Mouse (Mus musculus) layer of hippocampus, adult 9-10 months (tissue): Measurements from ENCODE around the gene Cela2a.
A peak's percentile ranks its signal among the peaks of the same experiment; 100 is the strongest.

ENCODE experiments used
- DNase-seq: peaks from one replicate; pipeline ENCODE4 v3.0.0; 2022; ENCODE audit warnings: low spot score

Cela2a gene

DNA sequence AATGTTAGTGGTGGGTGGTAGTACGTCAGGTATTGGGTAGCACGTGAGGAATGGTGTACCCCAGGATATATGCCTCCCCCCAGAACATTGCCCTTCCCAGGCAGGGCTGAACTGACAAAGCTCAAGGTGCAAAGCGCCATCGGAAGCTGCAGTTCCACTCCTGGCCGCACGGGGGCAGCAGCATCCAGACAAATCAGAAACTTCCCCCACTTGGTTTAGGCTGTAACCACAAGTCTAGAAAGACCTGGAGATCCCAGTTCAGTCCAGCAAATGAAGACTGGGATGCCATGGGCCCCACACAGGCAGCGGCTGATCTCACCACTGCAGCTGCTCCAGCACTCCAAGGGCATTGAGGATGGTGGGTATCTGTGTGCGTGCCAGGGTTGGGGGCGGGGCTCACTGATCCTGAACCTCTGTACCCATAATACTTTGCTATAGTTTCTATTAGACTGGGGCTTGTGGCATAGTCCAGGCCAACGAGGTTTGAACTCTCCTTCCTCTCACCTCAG is 31.5 kb upstream of the Cela2a start:
- DNase-seq: peak; percentile 81

GRCm38 (mm10) chr4:141853437-141853836 is 27.5 kb upstream of the Cela2a start:
- no peak for DNase-seq

DNA sequence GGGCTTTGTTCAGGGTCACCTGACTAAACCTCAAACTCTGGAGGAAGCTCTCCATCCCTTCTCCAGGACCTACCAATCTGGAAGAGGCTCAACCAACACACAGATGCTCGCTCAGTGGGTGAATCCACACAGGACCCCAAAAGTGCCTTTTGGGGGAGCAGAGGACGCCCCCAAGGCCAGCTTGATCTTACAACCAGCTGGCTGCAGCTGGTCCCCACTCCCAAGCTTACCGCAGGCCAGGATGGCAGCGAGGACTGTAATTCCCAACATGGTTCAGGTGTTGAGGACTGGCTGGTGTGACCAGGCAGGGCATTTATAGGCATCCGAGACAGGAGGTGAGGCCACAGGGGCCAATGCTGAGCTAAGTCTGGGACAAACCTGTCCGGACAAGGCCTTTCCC is 20.0 kb upstream of the Cela2a start, which contains the start of gene Ctrc:
Gene Ctrc (minus strand): TSS at position 361 of the 400 bp plus-strand sequence.
- DNase-seq: no peak

DNA sequence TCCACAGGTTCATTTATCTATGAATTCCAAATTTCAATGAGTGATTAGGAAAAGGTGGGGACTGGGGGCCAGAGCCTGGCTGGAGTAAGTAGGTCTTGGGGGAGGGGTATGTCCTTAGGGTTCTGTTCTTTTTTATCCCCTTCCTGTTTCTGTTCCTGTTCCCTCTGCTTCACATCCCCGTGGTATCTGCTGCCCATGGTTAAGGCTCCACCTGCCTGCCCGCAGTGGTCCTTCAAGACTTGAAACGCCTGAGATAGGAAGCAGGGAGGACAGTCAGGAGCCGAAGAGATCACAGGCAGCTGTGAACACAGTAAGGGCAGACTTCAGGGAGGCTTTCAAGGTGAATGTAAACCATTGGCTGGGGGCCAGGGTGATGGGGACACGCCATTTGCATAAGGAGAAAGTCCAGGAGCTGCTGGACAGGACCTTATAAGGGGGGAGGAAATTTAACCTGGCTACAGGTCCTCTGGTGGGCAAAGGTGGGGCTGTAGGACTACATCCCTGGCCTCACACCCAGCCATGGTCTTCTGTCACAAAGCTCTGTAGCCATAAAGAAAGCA is 8.7 kb upstream of the Cela2a start:
- DNase-seq: no peak

DNA sequence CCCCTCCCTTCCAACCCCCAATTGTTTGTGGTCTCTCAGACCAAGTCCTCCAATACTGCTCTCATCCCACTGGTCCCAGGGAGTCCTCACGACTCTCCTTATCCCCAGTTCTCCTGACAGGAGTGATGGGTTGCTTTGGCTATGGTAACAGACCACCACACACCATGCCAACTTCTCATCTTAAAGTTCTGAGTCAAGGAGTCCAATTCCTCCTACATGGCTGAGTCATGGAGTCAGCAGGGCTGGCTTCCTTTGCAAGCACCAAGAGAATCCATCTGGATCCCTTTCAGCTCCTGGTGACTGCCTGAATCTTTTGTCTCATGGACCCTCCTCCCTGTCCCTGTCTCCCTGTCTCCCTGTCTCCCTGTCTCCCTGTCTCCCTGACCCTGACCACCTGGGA is 8.0 kb upstream of the Cela2a start:
- no peak for DNase-seq

- DNase-seq: no peak
These were observed 5.4 kb upstream of the Cela2a start for GRCm38 (mm10) chr4:141831361-141831760.

DNA sequence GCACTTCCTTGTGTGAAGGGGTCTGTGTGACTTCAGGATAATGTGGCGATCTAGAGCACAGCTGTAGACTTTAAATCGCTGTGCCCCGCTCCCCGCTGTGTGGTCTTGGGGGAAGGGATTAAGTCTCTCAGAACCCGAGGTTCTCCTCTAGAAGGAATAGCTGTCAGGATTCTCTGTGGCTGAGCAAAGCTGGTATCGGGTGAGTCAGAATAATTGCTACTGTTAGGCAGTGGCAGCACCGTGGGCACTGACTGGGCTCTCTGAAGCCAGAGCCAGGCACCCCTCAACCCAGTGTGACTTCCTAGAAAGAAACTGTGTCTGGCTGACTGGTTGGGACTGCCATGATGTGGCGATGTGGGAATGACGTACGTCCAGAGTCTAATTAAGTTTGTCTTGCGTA is 4.4 kb upstream of the Cela2a start:
- no peak for DNase-seq

DNA sequence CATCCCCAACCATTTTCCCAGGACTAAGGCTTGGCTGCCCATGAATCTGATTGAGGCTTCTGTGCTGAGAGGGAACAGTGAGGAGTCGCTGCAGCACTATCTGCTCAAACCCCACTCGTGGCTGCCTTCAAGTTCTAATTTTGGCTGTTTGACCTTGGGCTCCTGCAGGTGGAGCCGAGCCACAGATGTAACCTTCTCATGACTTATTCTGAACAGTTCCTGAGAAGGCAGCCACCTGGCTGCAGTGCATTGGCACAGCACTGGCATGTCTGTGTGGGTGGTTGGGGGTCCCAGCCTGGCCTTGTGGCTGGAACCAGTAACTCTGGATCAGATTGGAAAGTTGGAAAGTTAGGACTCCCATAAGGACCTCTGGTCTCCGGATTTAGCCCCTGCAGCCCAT is 2.2 kb upstream of the Cela2a start:
- no peak for DNase-seq

DNA sequence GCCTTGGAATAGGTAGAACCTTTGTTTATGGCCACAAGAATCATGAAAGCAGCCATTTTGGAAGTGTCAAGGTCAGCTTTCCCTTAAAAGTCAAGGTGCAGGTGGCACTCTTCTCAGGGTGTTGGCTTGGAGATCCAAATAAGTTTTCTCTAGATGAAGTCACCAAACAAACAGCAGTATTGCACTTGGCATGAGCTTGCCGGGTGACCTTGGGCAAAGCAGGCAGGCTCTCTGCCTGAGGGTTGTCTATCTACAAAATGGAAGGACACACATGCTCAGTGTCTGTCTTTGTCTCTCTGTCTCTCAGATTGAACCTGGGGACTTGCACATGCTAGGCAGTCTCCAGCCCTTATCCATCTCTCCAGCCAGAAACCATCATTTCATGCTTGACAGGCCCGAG is 1.4 kb upstream of the Cela2a start:
- DNase-seq: no peak

- no peak for DNase-seq
These were observed 3.0 kb downstream of the Cela2a start for GRCm38 (mm10) chr4:141822979-141823378.

GRCm38 (mm10) chr4:141822089-141822488 is 3.9 kb downstream of the Cela2a start:
- DNase-seq: no peak

DNA sequence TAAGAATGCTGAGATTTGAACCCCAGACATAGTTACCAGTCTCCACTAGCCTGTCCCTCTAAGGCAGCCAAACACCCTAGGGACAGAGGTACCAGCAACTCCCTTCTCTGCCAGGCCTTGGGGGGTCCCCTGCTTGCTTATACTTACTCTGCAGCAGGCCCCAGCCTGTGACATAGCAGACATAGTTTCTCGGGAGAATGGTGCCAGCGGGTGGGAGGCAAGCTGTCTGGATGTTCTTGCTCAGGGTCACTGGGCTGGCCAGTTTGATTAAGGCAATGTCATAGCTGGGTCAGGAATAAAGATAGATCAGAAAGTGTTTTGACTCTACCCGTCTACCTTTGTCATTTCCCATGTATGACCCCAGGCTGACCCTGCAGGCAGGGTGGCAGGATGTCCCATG is 4.8 kb downstream of the Cela2a start:
- DNase-seq: no peak

- DNase-seq: no peak
These were observed 6.6 kb downstream of the Cela2a start for GRCm38 (mm10) chr4:141819316-141819715.

- no peak for DNase-seq
These were observed 7.1 kb downstream of the Cela2a start for GRCm38 (mm10) chr4:141818861-141819260.

- no peak for DNase-seq
These were observed 8.3 kb downstream of the Cela2a start for GRCm38 (mm10) chr4:141817706-141818105.

DNA sequence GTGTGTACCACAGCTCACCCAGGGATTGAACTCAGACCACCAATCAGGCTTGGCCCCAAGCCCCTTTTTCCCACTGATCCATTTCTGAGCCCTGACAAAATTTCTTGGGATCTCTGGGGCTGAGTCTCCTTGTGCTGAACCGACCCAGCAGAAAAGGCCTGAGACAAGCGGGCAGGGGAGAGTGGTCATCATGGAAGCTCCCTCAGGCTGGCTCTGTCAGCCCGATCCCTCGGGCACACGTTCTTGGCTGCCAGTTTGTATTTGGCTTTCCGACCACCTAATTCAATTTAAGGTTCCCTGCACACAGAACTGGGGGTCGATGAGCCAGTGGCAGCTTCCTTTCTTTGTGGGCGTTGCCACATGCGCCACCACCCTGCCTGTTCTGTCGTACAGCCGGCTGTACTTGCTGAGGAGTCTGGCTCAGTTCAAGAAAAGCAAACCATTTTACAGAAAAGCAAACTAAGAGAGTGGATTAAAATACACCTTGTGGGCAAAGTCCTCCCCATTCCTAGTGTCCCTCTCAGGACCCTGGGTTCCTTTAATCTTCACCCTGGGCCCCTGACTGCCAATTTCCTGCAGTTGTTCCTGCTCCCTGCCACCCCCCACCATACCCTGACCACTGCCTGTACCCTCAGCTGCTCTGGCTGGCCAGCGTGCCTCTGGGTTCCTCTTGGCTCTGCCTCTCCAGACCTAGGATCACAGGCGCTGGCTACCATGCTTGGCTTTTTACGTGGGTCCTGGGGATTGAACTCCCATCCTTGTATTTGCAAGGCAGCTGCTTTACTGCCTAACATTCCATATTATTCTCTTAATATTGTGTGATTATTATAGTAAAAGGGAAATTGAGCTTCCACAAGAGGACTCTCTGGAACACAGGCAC is 8.9 kb downstream of the Cela2a start:
- no peak for DNase-seq

DNA sequence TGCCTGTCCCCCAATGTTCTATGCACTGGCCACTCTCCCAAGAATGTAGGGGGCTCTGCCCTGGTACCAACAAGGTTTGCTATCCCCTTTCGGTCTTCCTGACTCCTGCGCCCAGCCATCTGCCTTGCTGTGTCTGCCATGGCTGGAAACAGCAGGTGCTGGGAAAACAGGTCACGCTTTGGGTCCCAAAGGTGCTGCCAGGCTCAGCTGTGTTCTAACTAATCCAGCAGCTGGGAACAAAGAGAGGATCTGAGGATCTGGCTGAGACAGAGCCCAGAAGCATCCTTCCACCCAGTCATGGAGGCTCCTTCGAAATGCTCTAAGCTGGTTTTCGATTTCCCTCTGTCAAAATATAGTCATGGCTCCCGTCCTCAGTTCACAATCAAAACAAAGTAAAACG is 9.7 kb downstream of the Cela2a start:
- no peak for DNase-seq

GRCm38 (mm10) chr4:141811375-141811774 is 14.6 kb downstream of the Cela2a start:
- no peak for DNase-seq

GRCm38 (mm10) chr4:141810975-141811374 is 15.0 kb downstream of the Cela2a start:
- DNase-seq: no peak

GRCm38 (mm10) chr4:141809850-141810464 is 16.0 kb downstream of the Cela2a start:
- DNase-seq: no peak

GRCm38 (mm10) chr4:141805886-141806285 is 20.1 kb downstream of the Cela2a start:
- no peak for DNase-seq

GRCm38 (mm10) chr4:141804105-141804504 is 21.9 kb downstream of the Cela2a start:
- DNase-seq: no peak

GRCm38 (mm10) chr4:141797545-141797944 is 28.4 kb downstream of the Cela2a start:
- no peak for DNase-seq
